Mouse (Mus musculus): ENCODE measurements around the gene Hes5.

The Hes5 gene

GRCm38 (mm10) chr4:155011312-155012025 is 50.7 kb downstream of the Hes5 start:
- no peak for DNase-seq (ENCODE audit: low spot score in 2 of 2)

Data from heart, adult 9 months (tissue).